Mouse (Mus musculus) liver, adult 2 months (tissue): Measurements from ENCODE around the gene Isx. TPM values are rescaled to one million over a fixed set of nuclear protein-coding genes. Genes with fewer than 3 reads are reported as not detected.

Source experiments
- DNase-seq: peaks from one replicate; pipeline ENCODE4 v3.0.0-alpha.2; 2011; ENCODE audit warnings: low read depth, low spot score; ENCODE audit errors: extremely low read depth
- H3K27ac ChIP-seq: fragments of 200-500 bp; replicated peaks from 2 replicates; pipeline ENCODE4 v1.5.1; 2012; ENCODE audit warnings: low read depth, mild to moderate bottlenecking, control low read depth, inconsistent platforms, low read length; ENCODE audit not compliant: insufficient read depth
- H3K27me3 ChIP-seq: fragments of 200-500 bp; 2 replicates; pipeline ENCODE4 v1.6.1; 2012; ENCODE audit warnings: mild to moderate bottlenecking, moderate library complexity, low read length, inconsistent platforms; ENCODE audit not compliant: control insufficient read depth, insufficient read depth
- H3K36me3 ChIP-seq: fragments of 200-500 bp; 2 replicates; pipeline ENCODE4 v1.6.1; 2012; ENCODE audit warnings: low read length, inconsistent platforms; ENCODE audit not compliant: control insufficient read depth, insufficient read depth
- H3K4me1 ChIP-seq: fragments of 200-500 bp; 2 replicates; pipeline ENCODE4 v1.6.1; 2011; ENCODE audit warnings: low read length; ENCODE audit not compliant: control insufficient read depth, insufficient read depth
- H3K4me3 ChIP-seq: fragments of 200-500 bp; 2 replicates; pipeline ENCODE4 v1.5.1; 2011; ENCODE audit warnings: low read depth, mild to moderate bottlenecking, control low read depth, low read length, moderate library complexity; ENCODE audit not compliant: insufficient read depth
- H3K79me2 ChIP-seq: fragments of 200-500 bp; 2 replicates; pipeline ENCODE4 v1.6.1; 2012; ENCODE audit warnings: inconsistent platforms, mild to moderate bottlenecking, low read length, moderate library complexity; ENCODE audit not compliant: control insufficient read depth, insufficient read depth
- H3K9ac ChIP-seq: fragments of 200-500 bp; 2 replicates; pipeline ENCODE4 v1.6.1; 2012; ENCODE audit warnings: low read depth, mild to moderate bottlenecking, control low read depth, inconsistent platforms, low read length
- CTCF ChIP-seq: fragments of 200-500 bp; IDR thresholded peaks from 2 replicates; pipeline ENCODE4 v1.5.1; 2011; ENCODE audit warnings: low read depth, low read length, control low read depth
- POLR2A ChIP-seq: fragments of 200-500 bp; IDR thresholded peaks from 2 replicates; pipeline ENCODE4 v1.6.1; 2011; ENCODE audit warnings: low read length, control low read depth; ENCODE audit not compliant: insufficient read depth; ENCODE audit errors: extremely low read depth
- WGBS: fragments of 180-500 bp; shearing (Covaris S2); methylation state at CpG from one replicate; pipeline ENCODE4 v1.1.7; 2018; 5-methylcytosine and 5-hydroxymethylcytosine counted together
- polyA plus RNA-seq: library from polyadenylated mRNA; depleted of rRNA; stranded (reverse); fragments of >200 nt; gene quantifications from 2 replicates; pipeline ENCODE4 v1.2.3, GENCODE M21; 2012; rRNA removed
- total RNA-seq: library from RNA; depleted of rRNA; stranded (reverse); fragments of >200 nt; gene quantifications from 2 replicates; pipeline ENCODE4 v1.2.3, GENCODE M21; 2014; rRNA removed

The Isx gene
- total and polyA plus RNA-seq, 2 experiments = 0.06 TPM; not detected in 1

DNA sequence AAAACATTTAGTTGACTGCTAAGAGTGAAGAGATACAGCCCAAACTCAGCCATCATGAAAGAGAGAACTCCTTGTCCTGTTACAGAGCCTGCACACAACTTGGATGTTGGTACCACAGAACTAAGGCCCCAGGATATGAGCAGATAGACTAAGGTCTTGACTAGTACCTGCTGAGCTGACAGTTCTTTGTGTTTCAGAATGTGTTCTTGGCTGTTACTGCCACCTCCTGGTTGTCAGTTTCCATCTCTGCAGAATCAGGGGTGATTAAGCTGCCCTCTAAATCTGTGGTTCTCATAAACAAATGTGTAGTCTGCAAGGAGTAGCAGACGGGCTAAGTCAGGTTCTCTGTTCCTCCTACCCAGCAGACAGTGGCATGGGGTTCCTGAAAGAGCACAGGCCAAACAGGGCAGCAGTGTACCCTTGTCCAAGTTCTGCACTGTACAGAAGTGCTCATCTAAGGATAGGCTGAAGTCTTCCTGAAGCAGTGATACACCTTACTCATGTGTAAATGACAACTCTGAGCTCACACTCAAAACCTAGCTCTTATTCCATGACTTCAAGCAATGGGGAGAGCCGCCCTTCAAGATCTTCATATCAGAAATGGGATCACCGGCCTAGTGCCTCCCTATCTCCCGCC lies 49.0 kb downstream of the Isx start:
- H3K79me2 ChIP-seq = no peaks in the 10 kb centered on the region
- H3K4me3 ChIP-seq = no peak overlapping the region
- TF ChIP-seq POLR2A (no peak), CTCF (no peak)
- no peak overlapping the region for H3K27ac ChIP-seq
- H3K27me3 ChIP-seq = no peaks in the 10 kb centered on the region
- 82% methylated on average over 4 of the region's 4 CpGs for WGBS
- no peak overlapping the region for H3K9ac ChIP-seq
- H3K36me3 ChIP-seq = no peaks in the 10 kb centered on the region
- H3K4me1 ChIP-seq = no peaks in the 10 kb centered on the region
- DNase-seq = no peak

DNA sequence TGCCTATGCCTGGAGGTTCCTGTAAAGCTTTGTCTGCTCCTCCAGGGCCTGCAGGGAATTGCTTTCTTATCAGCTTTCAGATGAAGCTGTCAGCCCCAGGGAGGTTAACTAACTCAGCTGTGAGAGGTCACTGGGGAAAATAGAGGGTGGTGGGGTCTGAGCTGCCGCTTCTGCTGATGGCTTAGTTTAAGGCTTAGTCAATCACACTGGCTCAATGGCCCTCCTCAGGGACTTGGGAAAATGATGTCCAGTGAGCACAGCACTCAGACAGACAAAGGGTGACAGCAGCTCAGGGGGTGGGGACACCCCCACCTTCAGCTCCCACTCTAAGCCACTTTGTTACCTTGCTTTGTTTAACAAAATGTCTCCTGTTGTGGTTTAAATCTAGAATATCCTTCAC lies 55.0 kb downstream of the Isx start:
- Histone ChIP-seq H3K27me3 (no peaks in the 10 kb centered on the region), H3K36me3 (no peaks in the 10 kb centered on the region), H3K4me1 (no peaks in the 10 kb centered on the region), H3K4me3 (no peak overlapping the region), H3K79me2 (no peaks in the 10 kb centered on the region), H3K9ac (no peak overlapping the region), H3K27ac (no peak overlapping the region)
- DNase-seq = no peak
- TF ChIP-seq POLR2A (no peak), CTCF (no peak)
- 79% methylated on average over 1 of the region's 1 CpGs for WGBS

DNA sequence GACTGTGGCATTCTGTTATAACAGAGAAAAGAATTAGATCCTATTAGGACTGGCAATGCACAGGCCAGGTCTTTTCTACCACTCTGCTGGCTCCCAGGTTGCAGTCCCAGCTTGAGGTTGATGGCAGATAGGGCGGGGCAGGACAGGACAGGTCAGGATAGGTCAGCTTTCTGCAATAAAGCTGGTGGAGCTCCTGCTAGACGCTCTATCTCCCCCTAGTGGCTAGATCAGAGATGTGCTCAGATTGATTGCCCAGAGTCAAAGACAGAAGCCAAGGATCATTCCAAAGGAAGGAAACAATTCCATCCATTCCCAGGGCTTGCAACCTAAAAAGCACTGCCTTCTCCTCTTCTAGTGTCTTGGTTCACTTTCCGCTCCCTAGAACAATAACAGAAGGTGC lies 57.8 kb downstream of the Isx start:
- H3K9ac ChIP-seq = no peak overlapping the region
- 26% methylated on average over 3 of the region's 3 CpGs for WGBS
- DNase-seq = peak; percentile 55
- H3K27ac ChIP-seq = no peak overlapping the region
- no peaks in the 10 kb centered on the region for H3K4me1 ChIP-seq
- TF ChIP-seq POLR2A = no peak
- peak; percentile 60 for TF ChIP-seq CTCF
- no peaks in the 10 kb centered on the region for H3K36me3 ChIP-seq
- no peaks in the 10 kb centered on the region for H3K27me3 ChIP-seq
- H3K4me3 ChIP-seq = no peak overlapping the region
- no peaks in the 10 kb centered on the region for H3K79me2 ChIP-seq

DNA sequence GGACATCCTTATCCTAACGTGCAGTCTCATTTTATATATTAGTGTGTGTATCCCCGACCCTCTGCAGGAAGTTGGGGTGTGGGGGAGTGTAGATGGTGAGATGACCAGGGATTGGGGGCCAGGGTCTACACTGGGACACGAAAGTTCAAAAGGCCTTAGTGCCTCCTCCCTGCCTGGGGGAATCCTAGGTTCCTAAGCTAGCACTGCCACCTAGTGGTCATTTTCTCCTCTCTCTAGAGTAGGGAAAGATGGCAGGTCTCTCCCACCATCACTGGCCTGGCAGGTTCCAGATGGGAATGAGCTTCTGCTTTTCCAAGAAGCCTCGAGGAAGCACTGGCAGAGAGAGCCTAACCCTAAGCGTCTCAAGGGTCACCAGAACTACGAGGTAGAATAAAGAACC lies 62.3 kb downstream of the Isx start:
- Histone ChIP-seq H3K4me1 (no peaks in the 10 kb centered on the region), H3K4me3 (no peak overlapping the region), H3K79me2 (no peaks in the 10 kb centered on the region), H3K36me3 (no peaks in the 10 kb centered on the region), H3K9ac (no peak overlapping the region), H3K27me3 (no peaks in the 10 kb centered on the region), H3K27ac (no peak overlapping the region)
- TF ChIP-seq CTCF (peak; percentile 60), POLR2A (no peak)
- WGBS = 31% methylated on average over 6 of the region's 6 CpGs
- DNase-seq = peak; percentile 18

DNA sequence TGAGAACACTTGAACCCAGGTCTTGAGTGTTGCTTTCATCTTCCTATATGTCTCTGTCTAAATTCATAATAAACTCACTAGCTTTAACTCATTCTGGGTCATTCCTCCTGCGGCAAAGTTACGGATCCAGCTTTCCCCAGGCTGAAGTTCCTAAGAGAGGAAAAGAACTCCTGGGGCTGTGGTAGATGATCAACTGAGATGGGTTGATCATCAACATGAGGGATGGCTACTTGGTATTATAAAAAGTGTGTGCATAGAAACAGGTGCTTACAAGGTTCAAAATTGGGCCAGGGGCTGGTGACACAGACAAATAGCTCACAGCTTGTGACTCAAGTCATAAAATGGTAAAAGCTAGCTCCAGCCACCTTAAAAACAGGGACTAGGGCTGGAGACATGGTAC lies 63.7 kb downstream of the Isx start:
- DNase-seq = no peak
- no peaks in the 10 kb centered on the region for H3K4me1 ChIP-seq
- no peak overlapping the region for H3K4me3 ChIP-seq
- 95% methylated on average over 2 of the region's 2 CpGs for WGBS
- no peaks in the 10 kb centered on the region for H3K27me3 ChIP-seq
- H3K36me3 ChIP-seq = no peaks in the 10 kb centered on the region
- TF ChIP-seq CTCF = no peak
- TF ChIP-seq POLR2A = no peak
- H3K79me2 ChIP-seq = no peaks in the 10 kb centered on the region
- no peak overlapping the region for H3K9ac ChIP-seq
- H3K27ac ChIP-seq = no peak overlapping the region

DNA sequence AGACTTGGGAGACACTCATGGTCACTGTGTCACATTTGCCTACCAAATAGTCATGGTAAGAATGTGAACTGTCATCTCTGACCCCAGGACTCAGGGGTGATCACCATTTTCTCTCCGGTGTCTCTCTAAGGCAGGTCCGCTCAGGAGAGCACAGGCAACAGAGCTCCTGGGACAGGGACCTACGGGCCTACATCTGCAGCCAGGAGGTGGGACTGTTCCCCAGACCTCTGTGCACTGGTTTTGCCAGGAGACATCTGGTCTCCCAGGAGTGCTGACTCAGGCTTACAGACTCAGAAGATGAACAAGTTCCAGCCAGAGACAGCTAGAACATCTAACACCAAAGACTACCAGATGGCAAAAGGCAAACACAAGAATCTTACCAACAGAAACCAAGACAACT lies 69.1 kb downstream of the Isx start:
- no peak for TF ChIP-seq CTCF
- TF ChIP-seq POLR2A = no peak
- Histone ChIP-seq H3K9ac (no peak overlapping the region), H3K4me3 (no peak overlapping the region), H3K36me3 (no peaks in the 10 kb centered on the region), H3K27ac (no peak overlapping the region), H3K4me1 (no peaks in the 10 kb centered on the region), H3K27me3 (no peaks in the 10 kb centered on the region), H3K79me2 (no peaks in the 10 kb centered on the region)
- 89% methylated on average over 3 of the region's 3 CpGs for WGBS
- DNase-seq = no peak

Other genes starting within 250 kb of the Isx start
- gene Hmgxb4, start 120.2 kb downstream of the Isx start, total RNA-seq = 8.8 and 9.4 TPM in 2 replicates
- 3.1 and 4.5 TPM in 2 replicates for gene Hmgxb4, start 120.2 kb downstream of the Isx start, polyA plus RNA-seq
- 12.2 and 16.2 TPM in 2 replicates for gene Tom1, start 160.5 kb downstream of the Isx start, total RNA-seq
- 27.7 and 29.3 TPM in 2 replicates for gene Tom1, start 160.5 kb downstream of the Isx start, polyA plus RNA-seq
- 16.0 and 33.4 TPM in 2 replicates for gene Hmox1, start 220.4 kb downstream of the Isx start, total RNA-seq
- 12.4 and 19.2 TPM in 2 replicates for gene Hmox1, start 220.4 kb downstream of the Isx start, polyA plus RNA-seq
- gene Mcm5, start 236.4 kb downstream of the Isx start, total RNA-seq = 2.8 and 8.3 TPM in 2 replicates
- 2.0 and 2.2 TPM in 2 replicates for gene Mcm5, start 236.4 kb downstream of the Isx start, polyA plus RNA-seq